Mouse (Mus musculus) C2C12 (cell line): Measurements from ENCODE around the gene Nectin2. TPM values are rescaled to one million over a fixed set of nuclear protein-coding genes. Genes with fewer than 3 reads are reported as not detected.

Source experiments
- H3K27me3 ChIP-seq: one replicate; pipeline ENCODE4 v1.6.1; 2011; ENCODE audit not compliant: control insufficient read depth, insufficient read depth, insufficient read length
- H3K36me3 ChIP-seq: one replicate; pipeline ENCODE4 v1.6.1; 2011; ENCODE audit not compliant: control insufficient read depth, insufficient read depth
- H3K4me3 ChIP-seq: one replicate; pipeline ENCODE4 v1.5.1; 2011; ENCODE audit warnings: mild to moderate bottlenecking, control low read depth; ENCODE audit not compliant: poor library complexity, insufficient read depth, severe bottlenecking
- H3K79me2 ChIP-seq: one replicate; pipeline ENCODE4 v1.6.1; 2011; ENCODE audit not compliant: control insufficient read depth, insufficient read depth
- H3K79me3 ChIP-seq: one replicate; pipeline ENCODE4 v1.6.1; 2011; ENCODE audit warnings: low read depth, control low read depth
- H3ac ChIP-seq: one replicate; pipeline ENCODE3; 2011; ENCODE audit warnings: low read depth; ENCODE audit not compliant: control insufficient read depth, insufficient read length
- CEBPB ChIP-seq: IDR thresholded peaks from one replicate; pipeline ENCODE4 v1.6.1; 2011; ENCODE audit warnings: low read depth, mild to moderate bottlenecking, control low read depth, moderate library complexity
- CTCF ChIP-seq: IDR thresholded peaks from one replicate; pipeline ENCODE4 v1.5.1; 2011; ENCODE audit not compliant: control insufficient read depth, insufficient read depth, insufficient read length
- FOSL1 ChIP-seq: IDR thresholded peaks from one replicate; pipeline ENCODE4 v1.8.0; 2011; ENCODE audit warnings: mild to moderate bottlenecking, low read length; ENCODE audit not compliant: poor library complexity, insufficient read depth, severe bottlenecking
- MAX ChIP-seq: IDR thresholded peaks from one replicate; pipeline ENCODE4 v1.6.1; 2011; ENCODE audit warnings: mild to moderate bottlenecking, control low read depth
- MYOD1 ChIP-seq: IDR thresholded peaks from one replicate; pipeline ENCODE4 v1.6.1; 2011; ENCODE audit warnings: low read depth; ENCODE audit not compliant: control insufficient read depth, insufficient read length
- MYOG ChIP-seq: IDR thresholded peaks from one replicate; pipeline ENCODE4 v1.6.1; 2011; ENCODE audit not compliant: control insufficient read depth, insufficient read length; ENCODE audit errors: extremely low read depth
- USF1 ChIP-seq: IDR thresholded peaks from one replicate; pipeline ENCODE4 v1.6.1; 2011; ENCODE audit warnings: low read depth, mild to moderate bottlenecking, control low read depth, moderate library complexity
- polyA plus RNA-seq: library from polyadenylated mRNA; unstranded; fragments of >200 nt; fragmentation: generic; extraction: Trizol; gene quantifications from one replicate; pipeline ENCODE4 v1.2.1, GENCODE M21; 2012; ENCODE audit warnings: missing spikeins

The Nectin2 gene
- polyA plus RNA-seq, 1 experiment: 26.7 TPM

DNA sequence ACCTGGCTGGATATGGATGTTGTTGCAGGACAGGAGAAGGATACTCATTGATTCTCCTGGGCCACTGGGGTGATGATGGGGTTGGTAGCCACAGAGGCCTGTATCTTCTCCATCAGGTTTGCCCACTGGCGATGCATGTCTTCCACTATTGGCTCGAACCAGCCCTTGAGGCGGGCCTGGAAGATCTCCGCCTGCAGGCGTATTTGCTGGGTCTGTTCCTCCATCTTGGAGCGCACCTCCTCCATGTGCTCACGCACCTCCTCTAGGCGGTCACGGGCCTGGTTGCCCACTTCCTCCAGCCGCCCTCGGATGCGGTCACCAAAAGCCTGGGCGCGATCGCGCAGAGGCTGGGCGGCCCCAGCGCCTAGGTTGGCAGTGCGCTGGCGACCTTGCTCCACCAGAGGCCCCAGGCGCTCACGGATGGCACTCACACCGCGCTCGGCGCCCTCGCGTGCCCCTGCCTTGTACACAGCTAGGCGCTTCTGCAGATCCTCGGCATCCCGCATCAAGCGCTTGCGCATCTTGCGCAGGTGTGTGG lies 53.9 kb downstream of the Nectin2 start:
- H3K4me3 ChIP-seq: no peak overlapping the region
- no peak overlapping the region for H3ac ChIP-seq
- no peak for TF ChIP-seq USF1
- TF ChIP-seq MAX: no peak
- TF ChIP-seq MYOD1: no peak
- TF ChIP-seq CEBPB: no peak
- TF ChIP-seq CTCF: no peak
- no peak for TF ChIP-seq FOSL1
- TF ChIP-seq MYOG: no peak
- H3K79me2 ChIP-seq: no peaks in the 10 kb centered on the region
- H3K36me3 ChIP-seq: no peaks in the 10 kb centered on the region
- H3K27me3 ChIP-seq: no peaks in the 10 kb centered on the region
- no peaks in the 10 kb centered on the region for H3K79me3 ChIP-seq

DNA sequence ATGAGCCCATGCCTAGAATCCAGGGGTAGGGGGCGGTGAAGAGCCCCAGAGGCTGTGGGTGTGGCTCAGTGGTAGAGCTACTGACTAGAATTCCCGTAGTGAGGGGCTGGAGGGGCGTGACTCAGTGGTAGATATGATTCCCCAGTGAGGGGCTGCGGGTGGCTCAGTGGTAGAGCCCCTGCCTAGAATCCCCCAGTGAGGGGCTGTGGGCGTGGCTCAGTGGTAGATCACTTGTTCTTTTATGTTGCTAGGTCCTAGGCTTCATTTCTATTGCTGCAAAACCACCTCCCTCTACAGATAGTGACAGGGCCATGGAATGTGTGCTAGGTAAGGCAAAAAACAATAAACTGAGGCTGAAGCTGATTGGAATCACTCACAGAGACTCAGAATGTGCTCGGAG lies 54.4 kb downstream of the Nectin2 start:
- Histone ChIP-seq H3ac (no peak overlapping the region), H3K36me3 (no peaks in the 10 kb centered on the region), H3K79me3 (no peaks in the 10 kb centered on the region), H3K27me3 (no peaks in the 10 kb centered on the region), H3K79me2 (no peaks in the 10 kb centered on the region), H3K4me3 (no peak overlapping the region)
- TF ChIP-seq FOSL1: no peak
- TF ChIP-seq MYOD1: no peak
- no peak for TF ChIP-seq CTCF
- TF ChIP-seq CEBPB: no peak
- no peak for TF ChIP-seq MAX
- no peak for TF ChIP-seq MYOG
- no peak for TF ChIP-seq USF1

- Histone ChIP-seq H3K27me3 (no peaks in the 10 kb centered on the region), H3K36me3 (no peaks in the 10 kb centered on the region), H3ac (no peak overlapping the region), H3K79me2 (no peaks in the 10 kb centered on the region), H3K4me3 (no peak overlapping the region), H3K79me3 (no peaks in the 10 kb centered on the region)
- no peak for TF ChIP-seq USF1
- TF ChIP-seq CEBPB: no peak
- no peak for TF ChIP-seq MAX
- no peak for TF ChIP-seq MYOG
- TF ChIP-seq MYOD1: no peak
- TF ChIP-seq CTCF: no peak
- TF ChIP-seq FOSL1: no peak
Observed at GRCm38 (mm10) chr7:19695213-19695594, 55.1 kb downstream of the Nectin2 start.

DNA sequence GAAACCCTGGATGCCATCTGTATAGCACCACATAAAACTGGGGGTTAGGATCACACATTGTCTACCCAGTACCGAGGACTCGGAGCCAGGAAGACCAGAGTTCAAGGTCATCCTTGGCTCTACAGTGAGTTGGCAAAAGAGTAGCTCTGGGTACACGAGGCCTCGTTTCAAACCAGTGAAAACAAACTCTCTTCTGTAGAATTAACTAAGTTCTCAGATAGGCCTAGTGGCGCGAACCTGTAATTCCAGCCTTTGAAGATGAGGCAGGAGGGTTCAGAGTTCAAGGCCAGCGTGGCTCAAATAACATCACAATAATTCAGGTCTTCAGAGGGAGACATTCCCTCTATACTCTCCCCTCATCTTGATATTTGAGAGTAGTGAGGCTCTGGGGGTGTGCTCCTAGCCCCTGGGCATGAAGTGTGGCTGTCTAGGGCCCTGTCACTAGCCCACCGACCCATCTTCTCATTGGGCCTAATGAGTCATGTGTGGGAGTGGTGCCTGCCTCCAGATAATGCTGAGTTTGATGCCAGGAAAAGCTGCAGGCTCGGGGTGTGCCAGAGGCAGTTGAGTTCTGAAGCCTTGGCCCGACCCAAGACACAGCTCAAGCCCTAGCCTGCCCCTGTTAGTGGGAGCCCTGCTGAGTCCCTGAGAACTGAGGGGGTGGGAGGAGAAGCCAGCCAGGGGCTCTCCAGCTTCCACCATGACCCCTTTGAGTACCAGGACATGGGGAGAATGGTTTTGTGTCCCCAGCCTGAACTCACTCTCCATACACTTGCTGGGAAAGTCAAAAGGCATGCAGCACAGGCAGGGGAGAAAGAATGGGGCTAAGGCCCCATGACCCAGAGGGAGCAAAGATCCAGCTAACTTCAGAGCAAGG lies 55.7 kb downstream of the Nectin2 start:
- H3K79me3 ChIP-seq: no peaks in the 10 kb centered on the region
- H3K36me3 ChIP-seq: no peaks in the 10 kb centered on the region
- no peak for TF ChIP-seq FOSL1
- no peak for TF ChIP-seq MAX
- no peak for TF ChIP-seq USF1
- H3K4me3 ChIP-seq: no peak overlapping the region
- H3K79me2 ChIP-seq: no peaks in the 10 kb centered on the region
- no peak overlapping the region for H3ac ChIP-seq
- no peaks in the 10 kb centered on the region for H3K27me3 ChIP-seq

DNA sequence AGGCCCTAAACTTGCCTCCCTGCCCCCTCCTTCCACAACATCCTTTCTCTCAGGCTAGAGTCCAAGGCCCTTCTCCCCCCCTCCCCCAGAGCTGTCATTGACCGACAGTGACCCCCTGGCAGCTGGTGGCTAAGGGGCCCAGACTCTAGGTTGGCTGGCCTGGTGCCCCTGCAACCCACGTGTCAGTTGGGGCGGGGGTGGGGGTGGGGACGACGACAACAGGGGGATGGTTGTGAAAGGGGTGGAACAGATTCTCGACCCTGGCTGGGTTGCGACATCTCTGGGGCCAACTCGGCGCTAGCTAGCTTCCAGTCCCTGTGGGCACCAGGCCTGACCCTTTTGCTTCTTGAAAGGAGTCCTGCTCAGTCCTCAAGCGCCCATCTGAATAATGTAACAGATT lies 56.9 kb downstream of the Nectin2 start:
- Histone ChIP-seq H3K36me3 (no peaks in the 10 kb centered on the region), H3ac (no peak overlapping the region), H3K4me3 (no peak overlapping the region), H3K79me2 (no peaks in the 10 kb centered on the region), H3K79me3 (no peaks in the 10 kb centered on the region), H3K27me3 (peaks cover 4% of the 10 kb centered on the region)
- TF ChIP-seq CEBPB: no peak
- no peak for TF ChIP-seq MAX
- no peak for TF ChIP-seq MYOG
- no peak for TF ChIP-seq CTCF
- TF ChIP-seq FOSL1: no peak
- no peak for TF ChIP-seq MYOD1
- TF ChIP-seq USF1: no peak
